8 mouse cellular contexts compared by ENCODE assay signal in genomic region chr5:110106140-110106871, GRCm38 (mm10). TPM values are rescaled to one million over a fixed set of nuclear protein-coding genes. Genes with fewer than 3 reads are reported as not detected.
DNase-seq lines count a peak whose midpoint lies in the region; ATAC-seq and TF ChIP-seq lines count a peak whose summit lies in the region.

No protein-coding gene starts in this region.

- peaks cover 28% of the 10 kb centered on the region for H3K4me1 ChIP-seq in kidney, embryonic 15.5 days
- H3K4me1 ChIP-seq in forebrain, embryonic 12.5 days: peaks cover 26% of the 10 kb centered on the region
- peaks cover 7% of the 10 kb centered on the region for H3K4me1 ChIP-seq in limb, embryonic 11.5 days (ENCODE audit: control insufficient read depth, insufficient read depth, low read length)
- peaks cover 24% of the 10 kb centered on the region for H3K4me1 ChIP-seq in olfactory bulb, adult 2 months (ENCODE audit: control insufficient read depth, insufficient read depth, low read length)

- no peaks in the 10 kb centered on the region for H3K9me3 ChIP-seq in kidney, embryonic 15.5 days (replicated peaks)
- H3K9me3 ChIP-seq in forebrain, embryonic 12.5 days: no peaks in the 10 kb centered on the region
- H3K9me3 ChIP-seq in limb, embryonic 11.5 days (ENCODE audit: control insufficient read depth, low read length): no peaks in the 10 kb centered on the region

- no peak for DNase-seq in kidney, postnatal 14 days
- peak; percentile 35 to 44 for DNase-seq in cerebellum, adult 18-20 months
- no peak for DNase-seq in limb, embryonic 11.5 days (ENCODE audit: low spot score)
- DNase-seq in embryo, embryonic 9.5 days (ENCODE audit: extremely low spot score): no peak
- DNase-seq in ovary, adult 18-20 months (ENCODE audit: low spot score): no peak

- TF ChIP-seq CTCF in olfactory bulb, adult 2 months (IDR thresholded peaks at IDR 0.05; ENCODE audit: insufficient read depth, low read depth, low read length): no peak

- peak overlapping the region; percentile 90 for H3K4me3 ChIP-seq in kidney, embryonic 15.5 days (replicated peaks)
- peak overlapping the region; percentile 79 for H3K4me3 ChIP-seq in forebrain, embryonic 12.5 days (replicated peaks)
- peak overlapping the region; percentile 56 for H3K4me3 ChIP-seq in limb, embryonic 11.5 days (ENCODE audit: low read depth, low read length)
- H3K4me3 ChIP-seq in olfactory bulb, adult 2 months (ENCODE audit: insufficient read depth, low read depth, low read length): peak overlapping the region; percentile 97

- peaks cover 44% of the 10 kb centered on the region for H3K36me3 ChIP-seq in kidney, embryonic 15.5 days
- H3K36me3 ChIP-seq in forebrain, embryonic 12.5 days (replicated peaks): peaks cover 45% of the 10 kb centered on the region
- H3K36me3 ChIP-seq in limb, embryonic 11.5 days (ENCODE audit: control insufficient read depth, insufficient read depth, low read length): peaks cover 29% of the 10 kb centered on the region

- no peak for ATAC-seq in kidney, embryonic 15.5 days (replicated peaks; ENCODE audit: low FRiP score)
- no peak for ATAC-seq in forebrain, embryonic 12.5 days (ENCODE audit: low FRiP score)
- no peak for ATAC-seq in limb, embryonic 11.5 days (ENCODE audit: insufficient number of reproducible peaks, low FRiP score, low TSS enrichment, low read depth)

- no peaks in the 10 kb centered on the region for H3K27me3 ChIP-seq in kidney, embryonic 15.5 days
- peaks cover 11% of the 10 kb centered on the region for H3K27me3 ChIP-seq in forebrain, embryonic 12.5 days
- H3K27me3 ChIP-seq in limb, embryonic 11.5 days (ENCODE audit: control insufficient read depth, insufficient read depth, low read length): no peaks in the 10 kb centered on the region

- 94% methylated on average over 26 of the region's 26 CpGs for WGBS in kidney, embryonic 15.5 days
- WGBS in forebrain, embryonic 12.5 days: 95% methylated on average over 26 of the region's 26 CpGs
- WGBS in limb, embryonic 11.5 days: 95% methylated on average over 26 of the region's 26 CpGs
- 90% methylated on average over 26 of the region's 26 CpGs for WGBS in olfactory bulb, adult 2 months

- H3K9ac ChIP-seq in kidney, embryonic 15.5 days: peak overlapping the region; percentile 87
- H3K9ac ChIP-seq in forebrain, embryonic 12.5 days: no peak overlapping the region
- no peak overlapping the region; the same call in 1 of the 2 replicates for H3K9ac ChIP-seq in limb, embryonic 11.5 days (ENCODE audit: low read length)

- peak overlapping the region; percentile 84 for H3K4me2 ChIP-seq in kidney, embryonic 15.5 days
- H3K4me2 ChIP-seq in forebrain, embryonic 12.5 days: peak overlapping the region; percentile 89
- H3K4me2 ChIP-seq in limb, embryonic 11.5 days (ENCODE audit: low read depth, severe bottlenecking): peak overlapping the region; percentile 85

- TF ChIP-seq POLR2A in olfactory bulb, adult 2 months (IDR thresholded peaks at IDR 0.05; ENCODE audit: insufficient read depth, low read depth, low read length): no peak

- 0 out of 2 replicates have a peak overlapping the region, but pooled peaks have one; percentile 100 for H3K27ac ChIP-seq in kidney, embryonic 15.5 days
- H3K27ac ChIP-seq in forebrain, embryonic 12.5 days: no peak overlapping the region
- no peak overlapping the region for H3K27ac ChIP-seq in limb, embryonic 11.5 days (replicated peaks; ENCODE audit: low read depth, low read length)
- H3K27ac ChIP-seq in olfactory bulb, adult 2 months (ENCODE audit: insufficient read depth, low read depth, low read length): no peak overlapping the region

RNA-seq across cellular contexts. Expression of gene Gtpbp6, which starts 1.7 kb away (rescaled TPM):
- 32.3 and 34.9 TPM in 2 replicates for polyA plus RNA-seq in kidney, embryonic 15.5 days (2015; fragmentation: Nextera tagmentation; extraction: Ambion mirVana)
- polyA plus RNA-seq in forebrain, embryonic 12.5 days (2016; fragmentation: Nextera tagmentation; extraction: Ambion mirVana): 39.3 and 44.4 TPM in 2 replicates
- 27.4 and 29.7 TPM in 2 replicates for polyA plus RNA-seq in limb, embryonic 11.5 days (2014; fragmentation: Nextera tagmentation; extraction: Ambion mirVana)
- polyA plus RNA-seq in olfactory bulb, adult 2 months (2012; ENCODE audit: insufficient read depth, insufficient read length, low replicate concordance, missing spikeins): not detected in 2 replicates

RNA-seq across cellular contexts. Expression of gene Zfp605, which starts 3.6 kb away (rescaled TPM):
- 3.8 and 5.7 TPM in 2 replicates for polyA plus RNA-seq in kidney, embryonic 15.5 days (2015; fragmentation: Nextera tagmentation; extraction: Ambion mirVana)
- polyA plus RNA-seq in forebrain, embryonic 12.5 days (2016; fragmentation: Nextera tagmentation; extraction: Ambion mirVana): 12.4 and 13.0 TPM in 2 replicates
- 4.1 and 4.2 TPM in 2 replicates for polyA plus RNA-seq in limb, embryonic 11.5 days (2014; fragmentation: Nextera tagmentation; extraction: Ambion mirVana)
- polyA plus RNA-seq in olfactory bulb, adult 2 months (2012; ENCODE audit: insufficient read depth, insufficient read length, low replicate concordance, missing spikeins): not detected in 2 replicates

RNA-seq across cellular contexts. Expression of gene Plcxd1, which starts 6.5 kb away (rescaled TPM):
- 1.4 and 1.6 TPM in 2 replicates for polyA plus RNA-seq in kidney, embryonic 15.5 days (2015; fragmentation: Nextera tagmentation; extraction: Ambion mirVana)
- 1.1 and 1.2 TPM in 2 replicates for polyA plus RNA-seq in forebrain, embryonic 12.5 days (2016; fragmentation: Nextera tagmentation; extraction: Ambion mirVana)
- 0.57 and 0.75 TPM in 2 replicates for polyA plus RNA-seq in limb, embryonic 11.5 days (2014; fragmentation: Nextera tagmentation; extraction: Ambion mirVana)
- polyA plus RNA-seq in olfactory bulb, adult 2 months (2012; ENCODE audit: insufficient read depth, insufficient read length, low replicate concordance, missing spikeins): not detected in 2 replicates

RNA-seq across cellular contexts. Expression of gene Gm35315, which starts 12.1 kb away (rescaled TPM):
- 1.5 and 2.2 TPM in 2 replicates for polyA plus RNA-seq in kidney, embryonic 15.5 days (2015; fragmentation: Nextera tagmentation; extraction: Ambion mirVana)
- polyA plus RNA-seq in forebrain, embryonic 12.5 days (2016; fragmentation: Nextera tagmentation; extraction: Ambion mirVana): 1.4 and 2.1 TPM in 2 replicates
- 0.64 and 1.6 TPM in 2 replicates for polyA plus RNA-seq in limb, embryonic 11.5 days (2014; fragmentation: Nextera tagmentation; extraction: Ambion mirVana)
- not detected in 2 replicates for polyA plus RNA-seq in olfactory bulb, adult 2 months (2012; ENCODE audit: insufficient read depth, insufficient read length, low replicate concordance, missing spikeins)

RNA-seq across cellular contexts. Expression of gene Chfr, which starts 29.3 kb away (rescaled TPM):
- polyA plus RNA-seq in kidney, embryonic 15.5 days (2015; fragmentation: Nextera tagmentation; extraction: Ambion mirVana): 35.3 and 38.1 TPM in 2 replicates
- 79.2 and 81.8 TPM in 2 replicates for polyA plus RNA-seq in forebrain, embryonic 12.5 days (2016; fragmentation: Nextera tagmentation; extraction: Ambion mirVana)
- 28.0 and 33.4 TPM in 2 replicates for polyA plus RNA-seq in limb, embryonic 11.5 days (2014; fragmentation: Nextera tagmentation; extraction: Ambion mirVana)
- not detected in 2 replicates for polyA plus RNA-seq in olfactory bulb, adult 2 months (2012; ENCODE audit: insufficient read depth, insufficient read length, low replicate concordance, missing spikeins)

Comparison
In these comparisons a context has a peak if more than half of its experiments do, and no peak if none do; other contexts are left out.
1. DNase-seq: peak in cerebellum, adult 18-20 months (2 of 2); none in kidney, postnatal 14 days (single experiment), limb, embryonic 11.5 days (single experiment), embryo, embryonic 9.5 days (single experiment) and ovary, adult 18-20 months (single experiment).
2. RNA of gene Gtpbp6, which starts 1.7 kb away (polyA plus RNA-seq): 39.3 to 44.4 TPM in forebrain, embryonic 12.5 days, 32.3 to 34.9 TPM in kidney, embryonic 15.5 days and 27.4 to 29.7 TPM in limb, embryonic 11.5 days; not detected in olfactory bulb, adult 2 months; every median in the first group is over 10 times any median in the second.
3. Peak in every context shown above with its lines, with median percentiles within 50 percentile points of each other: H3K4me2 ChIP-seq and H3K4me3 ChIP-seq.